Mouse (Mus musculus) heart, embryonic 11.5 days (tissue): Measurements from ENCODE around the gene Kbtbd6. TPM values are rescaled to one million over a fixed set of nuclear protein-coding genes. Genes with fewer than 3 reads are reported as not detected.
"Not testable (repeated sequence)": the region's sequence is repeated elsewhere in the genome, so short reads cannot be mapped to it uniquely, and the experiment has no call there.

Source experiments
- ATAC-seq: fragments of 200-750 bp; cut with Nextera tagmentation; replicated peaks from 2 replicates; pipeline ENCODE4 v1.8.0; 2017; ENCODE audit warnings: moderate library complexity; ENCODE audit not compliant: insufficient number of reproducible peaks, low FRiP score, low TSS enrichment
- H3K27ac ChIP-seq: fragments of 300-500 bp; sonication (generic); 2 replicates; pipeline ENCODE4 v1.5.1; 2014; ENCODE audit warnings: mild to moderate bottlenecking, low read depth, low read length
- H3K27me3 ChIP-seq: fragments of 300-500 bp; sonication (generic); 2 replicates; pipeline ENCODE4 v1.6.1; 2014; ENCODE audit warnings: mild to moderate bottlenecking, low read length, mixed read lengths; ENCODE audit not compliant: control insufficient read depth, insufficient read depth
- H3K36me3 ChIP-seq: fragments of 300-500 bp; sonication (generic); 2 replicates; pipeline ENCODE4 v1.6.1; 2014; ENCODE audit warnings: mild to moderate bottlenecking, low read length, moderate library complexity, mixed read lengths; ENCODE audit not compliant: control insufficient read depth, insufficient read depth
- H3K4me1 ChIP-seq: fragments of 300-500 bp; sonication (generic); 2 replicates; pipeline ENCODE4 v1.6.1; 2014; ENCODE audit warnings: low read length; ENCODE audit not compliant: control insufficient read depth, insufficient read depth
- H3K4me2 ChIP-seq: fragments of 300-500 bp; sonication (generic); 2 replicates; pipeline ENCODE4 v1.6.1; 2014; ENCODE audit warnings: mild to moderate bottlenecking, moderate library complexity
- H3K4me3 ChIP-seq: fragments of 300-500 bp; sonication (generic); 2 replicates; pipeline ENCODE4 v1.5.1; 2014; ENCODE audit warnings: low read depth, low read length
- H3K9ac ChIP-seq: fragments of 300-500 bp; sonication (generic); 2 replicates; pipeline ENCODE4 v1.6.1; 2014; ENCODE audit warnings: mild to moderate bottlenecking, low read depth, low read length, moderate library complexity
- H3K9me3 ChIP-seq: fragments of 300-500 bp; sonication (generic); replicated peaks from 2 replicates; pipeline ENCODE4 v1.6.1; 2016; ENCODE audit warnings: low read length; ENCODE audit not compliant: control insufficient read depth
- WGBS: fragments of 180-500 bp; shearing (Covaris S2); extraction: QIAGEN DNeasy Blood & Tissue Kit; methylation state at CpG from one replicate; pipeline ENCODE4 v1.1.7; 2014; ENCODE audit not compliant: insufficient replicate concordance; 5-methylcytosine and 5-hydroxymethylcytosine counted together
- polyA plus RNA-seq: library from polyadenylated mRNA; unstranded; fragments of >200 nt; fragmentation: Nextera tagmentation; extraction: Ambion mirVana; gene quantifications from 2 replicates; pipeline ENCODE4 v1.2.1, GENCODE M21; 2014

Gene Kbtbd6
- polyA plus RNA-seq, 1 experiment from 2014 or later = 3.2 TPM

DNA sequence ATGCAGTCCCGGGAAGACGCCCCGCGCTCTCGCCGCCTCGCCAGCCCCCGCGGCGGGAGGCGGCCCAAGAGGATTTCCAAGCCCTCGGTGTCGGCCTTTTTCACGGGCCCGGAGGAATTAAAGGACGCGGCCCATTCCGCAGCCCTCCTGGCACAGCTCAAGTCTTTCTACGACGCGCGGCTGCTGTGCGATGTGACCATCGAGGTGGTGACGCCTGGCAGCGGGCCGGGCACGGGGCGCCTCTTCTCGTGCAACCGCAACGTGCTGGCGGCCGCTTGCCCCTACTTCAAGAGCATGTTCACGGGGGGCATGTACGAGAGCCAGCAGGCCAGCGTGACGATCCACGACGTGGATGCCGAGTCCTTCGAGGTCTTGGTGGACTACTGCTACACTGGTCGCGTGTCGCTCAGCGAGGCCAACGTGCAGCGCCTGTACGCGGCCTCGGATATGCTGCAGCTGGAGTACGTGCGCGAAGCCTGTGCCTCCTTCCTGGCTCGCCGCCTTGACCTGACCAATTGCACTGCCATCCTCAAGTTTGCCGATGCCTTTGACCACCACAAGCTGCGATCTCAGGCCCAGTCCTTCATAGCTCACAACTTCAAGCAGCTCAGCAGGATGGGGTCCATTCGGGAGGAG lies 24.8 kb upstream of the Kbtbd6 start:
- Histone ChIP-seq H3K27ac (peak overlapping the region; percentile 90), H3K4me3 (peak overlapping the region; percentile 46), H3K9ac (peak overlapping the region; percentile 63; the same call in 1 of the 2 replicates), H3K4me2 (peak overlapping the region; percentile 58)
- not testable (repeated sequence) for H3K27me3 ChIP-seq, H3K9me3 ChIP-seq, H3K4me1 ChIP-seq, H3K36me3 ChIP-seq
- ATAC-seq = peak; percentile 39
- WGBS = 56% methylated on average over 3 of the region's 59 CpGs

DNA sequence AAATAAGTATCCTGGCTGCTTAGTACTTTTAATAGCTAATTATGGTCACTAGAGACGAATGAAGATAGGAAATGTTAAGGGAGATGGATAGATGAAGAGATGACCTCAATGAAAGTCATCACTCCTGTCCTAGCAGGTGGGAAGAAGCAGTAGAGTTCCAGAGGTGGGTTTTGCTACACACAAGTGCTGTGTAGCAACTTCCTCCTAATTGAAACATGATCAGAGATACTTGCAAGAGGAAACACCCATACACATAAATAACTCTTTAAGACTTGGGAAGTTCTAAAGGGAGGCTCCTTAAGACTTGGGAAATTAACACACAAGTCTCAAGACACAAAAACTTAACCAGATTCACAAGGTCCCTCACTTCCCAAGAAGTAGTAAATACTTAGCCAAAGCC lies 17.6 kb upstream of the Kbtbd6 start:
- Histone ChIP-seq H3K27me3 (no peaks in the 10 kb centered on the region), H3K9me3 (no peaks in the 10 kb centered on the region), H3K36me3 (no peaks in the 10 kb centered on the region), H3K9ac (no peak overlapping the region), H3K4me1 (no peaks in the 10 kb centered on the region), H3K4me3 (no peak overlapping the region), H3K4me2 (no peak overlapping the region), H3K27ac (no peak overlapping the region)
- 60% methylated on average over 1 of the region's 1 CpGs for WGBS
- ATAC-seq = no peak

GRCm38 (mm10) chr14:79440655-79441054 lies 11.0 kb upstream of the Kbtbd6 start:
- Histone ChIP-seq H3K27ac (no peak overlapping the region), H3K9ac (no peak overlapping the region), H3K4me1 (no peaks in the 10 kb centered on the region), H3K9me3 (no peaks in the 10 kb centered on the region), H3K4me2 (no peak overlapping the region), H3K36me3 (no peaks in the 10 kb centered on the region), H3K4me3 (no peak overlapping the region), H3K27me3 (no peaks in the 10 kb centered on the region)
- no peak for ATAC-seq
- WGBS = 78% methylated on average over 2 of the region's 2 CpGs

- no peaks in the 10 kb centered on the region for H3K27me3 ChIP-seq
- no peak overlapping the region for H3K4me2 ChIP-seq
- no peak overlapping the region for H3K4me3 ChIP-seq
- ATAC-seq = no peak
- H3K27ac ChIP-seq = no peak overlapping the region
- no peaks in the 10 kb centered on the region for H3K9me3 ChIP-seq
- WGBS = 76% methylated on average over 5 of the region's 5 CpGs
- H3K36me3 ChIP-seq = no peaks in the 10 kb centered on the region
- H3K4me1 ChIP-seq = no peaks in the 10 kb centered on the region
- H3K9ac ChIP-seq = no peak overlapping the region
Observed at GRCm38 (mm10) chr14:79441441-79441840, 10.2 kb upstream of the Kbtbd6 start.

- ATAC-seq = no peak
- 86% methylated on average over 9 of the region's 9 CpGs for WGBS
- Histone ChIP-seq H3K9me3 (no peaks in the 10 kb centered on the region), H3K4me1 (no peaks in the 10 kb centered on the region), H3K4me2 (no peak overlapping the region), H3K27me3 (no peaks in the 10 kb centered on the region), H3K27ac (no peak overlapping the region), H3K9ac (no peak overlapping the region), H3K36me3 (no peaks in the 10 kb centered on the region), H3K4me3 (no peak overlapping the region)
Observed at GRCm38 (mm10) chr14:79444601-79445000, 7.0 kb upstream of the Kbtbd6 start.

DNA sequence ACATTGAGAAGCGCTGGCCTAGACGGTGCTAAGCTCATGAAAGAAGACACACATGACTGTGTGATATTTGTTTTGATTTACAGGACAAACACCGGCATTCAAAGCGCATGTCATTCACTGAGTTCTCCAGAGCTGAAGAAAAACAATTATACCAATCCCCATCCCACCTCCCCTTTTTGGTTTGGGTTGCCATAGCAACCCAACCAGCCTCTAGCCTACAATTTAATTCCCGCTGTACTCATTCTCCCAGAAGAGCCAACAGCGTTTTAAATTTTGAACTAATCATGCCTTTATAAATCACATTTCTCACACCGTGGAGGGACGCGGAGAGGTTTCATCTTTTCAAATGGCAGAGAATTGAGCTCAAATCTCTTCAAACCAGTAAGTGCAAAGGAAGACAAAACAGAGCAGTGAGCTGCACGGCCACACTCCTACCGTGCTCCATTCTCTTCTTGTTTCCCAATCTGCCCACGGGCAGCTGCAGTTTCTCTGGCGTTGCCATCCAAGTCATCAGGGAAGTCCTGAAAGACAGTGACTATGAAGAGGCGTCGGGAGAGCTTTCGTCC lies 6.5 kb upstream of the Kbtbd6 start:
- H3K27me3 ChIP-seq = no peaks in the 10 kb centered on the region
- H3K27ac ChIP-seq = no peak overlapping the region
- WGBS = 74% methylated on average over 16 of the region's 16 CpGs
- H3K4me3 ChIP-seq = no peak overlapping the region
- H3K4me2 ChIP-seq = no peak overlapping the region
- no peaks in the 10 kb centered on the region for H3K36me3 ChIP-seq
- no peak overlapping the region for H3K9ac ChIP-seq
- no peaks in the 10 kb centered on the region for H3K9me3 ChIP-seq
- ATAC-seq = no peak
- no peaks in the 10 kb centered on the region for H3K4me1 ChIP-seq

DNA sequence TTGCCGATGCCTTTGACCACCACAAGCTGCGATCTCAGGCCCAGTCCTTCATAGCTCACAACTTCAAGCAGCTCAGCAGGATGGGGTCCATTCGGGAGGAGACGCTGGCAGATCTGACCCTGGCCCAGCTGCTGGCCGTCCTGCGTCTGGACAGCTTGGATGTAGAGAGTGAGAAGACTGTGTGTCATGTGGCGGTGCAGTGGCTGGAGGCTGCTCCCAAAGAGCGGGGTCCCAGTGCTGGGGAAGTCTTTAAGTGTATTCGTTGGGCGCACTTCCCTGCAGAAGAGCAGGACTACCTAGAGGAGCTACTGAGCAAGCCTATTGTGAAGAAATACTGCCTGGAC lies 928 bp downstream of the Kbtbd6 start:
- not testable (repeated sequence) for H3K36me3 ChIP-seq, H3K27me3 ChIP-seq, H3K9ac ChIP-seq, H3K4me2 ChIP-seq, H3K9me3 ChIP-seq, H3K4me3 ChIP-seq, ATAC-seq, H3K27ac ChIP-seq, H3K4me1 ChIP-seq
- 89% methylated on average over 6 of the region's 10 CpGs for WGBS

DNA sequence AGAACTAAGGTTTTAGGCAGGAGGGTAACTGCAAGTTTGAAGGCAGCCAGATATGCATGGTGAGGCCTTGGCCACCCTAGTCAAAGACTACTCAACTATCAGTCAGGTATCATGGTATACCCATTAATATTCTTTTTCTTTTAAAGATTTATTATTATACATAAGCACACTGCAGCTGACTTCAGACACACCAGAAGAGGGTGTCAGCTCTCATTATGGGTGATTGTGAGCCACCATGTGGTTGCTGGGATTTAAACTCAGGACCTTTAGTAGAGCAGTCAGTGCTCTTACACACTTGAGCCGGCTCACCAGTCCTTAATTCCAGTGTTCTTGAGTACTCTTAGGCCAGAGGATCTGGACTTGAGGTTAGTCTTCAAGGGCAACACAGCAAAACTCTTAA lies 8.8 kb downstream of the Kbtbd6 start:
- no peaks in the 10 kb centered on the region for H3K27me3 ChIP-seq
- no peak overlapping the region for H3K4me3 ChIP-seq
- H3K9ac ChIP-seq = no peak overlapping the region
- H3K4me2 ChIP-seq = no peak overlapping the region
- no peaks in the 10 kb centered on the region for H3K9me3 ChIP-seq
- 81% methylated on average over 1 of the region's 1 CpGs for WGBS
- H3K27ac ChIP-seq = no peak overlapping the region
- ATAC-seq = no peak
- H3K36me3 ChIP-seq = peaks cover 16% of the 10 kb centered on the region
- H3K4me1 ChIP-seq = no peaks in the 10 kb centered on the region

- WGBS = 90% methylated on average over 4 of the region's 4 CpGs
- Histone ChIP-seq H3K27ac (no peak overlapping the region), H3K4me1 (no peaks in the 10 kb centered on the region), H3K4me3 (no peak overlapping the region), H3K27me3 (no peaks in the 10 kb centered on the region), H3K4me2 (no peak overlapping the region), H3K9me3 (no peaks in the 10 kb centered on the region), H3K36me3 (peaks cover 19% of the 10 kb centered on the region), H3K9ac (no peak overlapping the region)
- ATAC-seq = no peak
Observed at GRCm38 (mm10) chr14:79460988-79461387, 9.4 kb downstream of the Kbtbd6 start.
